In genomic region chr19:31647492-31647891, GRCm38 (mm10) we compare ENCODE assay signal across 20 mouse cellular contexts.
DNase-seq lines count a peak whose midpoint lies in the region; ATAC-seq lines count a peak whose summit lies in the region.
"Had no signal": no experiment of that assay in that cellular context is flagged by ENCODE, and none has a peak within 500 bp of the region (broad histone marks: within the 10 kb centered on the region; RNA-seq: fewer than 3 reads in every experiment).

No protein-coding gene starts in this region.

- no peaks in the 10 kb centered on the region for H3K36me3 ChIP-seq in heart, embryonic 12.5 days
- no peaks in the 10 kb centered on the region for H3K36me3 ChIP-seq in liver, embryonic 12.5 days
- H3K36me3 ChIP-seq: embryonic facial prominence, embryonic 13.5 days; heart, embryonic 13.5 days; hindbrain, embryonic 13.5 days; limb, embryonic 10.5 days; neural tube, embryonic 15.5 days had no signal

- H3K4me2 ChIP-seq in heart, embryonic 12.5 days: no peak overlapping the region
- no peak overlapping the region for H3K4me2 ChIP-seq in liver, embryonic 12.5 days
- H3K4me2 ChIP-seq: embryonic facial prominence, embryonic 13.5 days; heart, embryonic 13.5 days; hindbrain, embryonic 13.5 days; neural tube, embryonic 15.5 days had no signal

- DNase-seq in adrenal gland, postnatal 10 days: peak; percentile 7
- DNase-seq in adrenal gland, postnatal 14 days: no peak
- DNase-seq in heart, adult 11 months: peak; percentile 91
- peak; percentile 6 for DNase-seq in lung, postnatal 10 days
- no peak for DNase-seq in lung, postnatal 36 days
- no peak for DNase-seq in spleen, adult 12 weeks (ENCODE audit: low spot score)
- DNase-seq: cerebellum, adult 2 months; lung, adult 18-20 months; right cerebral cortex, postnatal 14 days; thymus, adult 2 months had no signal

- WGBS in heart, embryonic 12.5 days: 65% methylated on average over 2 of the region's 2 CpGs
- WGBS in liver, embryonic 12.5 days (ENCODE audit: insufficient replicate concordance): 59% methylated on average over 2 of the region's 2 CpGs

- H3K4me1 ChIP-seq in heart, embryonic 12.5 days (replicated peaks): peaks cover 19% of the 10 kb centered on the region
- no peaks in the 10 kb centered on the region for H3K4me1 ChIP-seq in liver, embryonic 12.5 days
- H3K4me1 ChIP-seq: hindbrain, embryonic 13.5 days; limb, embryonic 10.5 days; neural tube, embryonic 15.5 days had no signal

- H3K27ac ChIP-seq in heart, embryonic 12.5 days (ENCODE audit: poor library complexity, severe bottlenecking): no peak overlapping the region
- H3K27ac ChIP-seq in liver, embryonic 12.5 days: no peak overlapping the region
- H3K27ac ChIP-seq: embryonic facial prominence, embryonic 13.5 days; heart, embryonic 13.5 days; hindbrain, embryonic 13.5 days; limb, embryonic 10.5 days; neural tube, embryonic 15.5 days had no signal

- no peak overlapping the region for H3K9ac ChIP-seq in heart, embryonic 12.5 days
- H3K9ac ChIP-seq in liver, embryonic 12.5 days: no peak overlapping the region
- H3K9ac ChIP-seq: embryonic facial prominence, embryonic 13.5 days; heart, embryonic 13.5 days; hindbrain, embryonic 13.5 days; neural tube, embryonic 15.5 days had no signal

- no peaks in the 10 kb centered on the region for H3K27me3 ChIP-seq in heart, embryonic 12.5 days (replicated peaks)
- no peaks in the 10 kb centered on the region for H3K27me3 ChIP-seq in liver, embryonic 12.5 days (replicated peaks)
- H3K27me3 ChIP-seq: embryonic facial prominence, embryonic 13.5 days; heart, embryonic 13.5 days; hindbrain, embryonic 13.5 days; neural tube, embryonic 15.5 days had no signal

- no peaks in the 10 kb centered on the region for H3K9me3 ChIP-seq in heart, embryonic 12.5 days (replicated peaks)
- no peaks in the 10 kb centered on the region for H3K9me3 ChIP-seq in liver, embryonic 12.5 days (replicated peaks)
- H3K9me3 ChIP-seq: embryonic facial prominence, embryonic 13.5 days; heart, embryonic 13.5 days; hindbrain, embryonic 13.5 days; limb, embryonic 10.5 days; neural tube, embryonic 15.5 days had no signal

- no peak overlapping the region for H3K4me3 ChIP-seq in heart, embryonic 12.5 days
- H3K4me3 ChIP-seq in liver, embryonic 12.5 days: no peak overlapping the region
- H3K4me3 ChIP-seq: embryonic facial prominence, embryonic 13.5 days; heart, embryonic 13.5 days; hindbrain, embryonic 13.5 days; limb, embryonic 10.5 days; neural tube, embryonic 15.5 days had no signal

- no peak for ATAC-seq in heart, embryonic 12.5 days (ENCODE audit: insufficient number of reproducible peaks, low FRiP score)
- ATAC-seq in liver, embryonic 12.5 days: no peak
- ATAC-seq: forebrain, embryonic 14.5 days; intestine, embryonic 16.5 days; midbrain, embryonic 16.5 days had no signal

Comparison
In these comparisons a context has a peak if more than half of its experiments do, and no peak if none do; other contexts are left out.
1. DNase-seq: peak in adrenal gland, postnatal 10 days (single experiment), heart, adult 11 months (single experiment) and lung, postnatal 10 days (single experiment); none in adrenal gland, postnatal 14 days (single experiment), lung, postnatal 36 days (single experiment) and spleen, adult 12 weeks (single experiment).